Mouse (Mus musculus) intestine, embryonic 15.5 days (tissue): ENCODE measurements around the gene B4galnt2. TPM values are rescaled to one million over a fixed set of nuclear protein-coding genes. Genes with fewer than 3 reads are reported as not detected.
A peak's percentile ranks its signal among the peaks of the same experiment; 100 is the strongest.

Source experiments
- ATAC-seq: fragments of 200-750 bp; cut with Nextera tagmentation; 2 replicates; pipeline ENCODE4 v1.8.0; 2017; ENCODE audit warnings: moderate TSS enrichment, moderate library complexity
- H3K27ac ChIP-seq: fragments of 300-500 bp; sonication (generic); 2 replicates; pipeline ENCODE4 v1.5.1; 2015; ENCODE audit warnings: mild to moderate bottlenecking, inconsistent platforms
- H3K27me3 ChIP-seq: fragments of 300-500 bp; sonication (generic); replicated peaks from 2 replicates; pipeline ENCODE4 v1.6.1; 2015; ENCODE audit warnings: inconsistent platforms
- H3K36me3 ChIP-seq: fragments of 300-500 bp; sonication (generic); 2 replicates; pipeline ENCODE4 v1.6.1; 2015; ENCODE audit warnings: inconsistent platforms
- H3K4me1 ChIP-seq: fragments of 300-500 bp; sonication (generic); replicated peaks from 2 replicates; pipeline ENCODE4 v1.6.1; 2015; ENCODE audit warnings: inconsistent platforms
- H3K4me2 ChIP-seq: fragments of 300-500 bp; sonication (generic); replicated peaks from 2 replicates; pipeline ENCODE4 v1.6.1; 2015; ENCODE audit warnings: mild to moderate bottlenecking, inconsistent platforms
- H3K4me3 ChIP-seq: fragments of 300-500 bp; sonication (generic); replicated peaks from 2 replicates; pipeline ENCODE4 v1.5.1; 2015; ENCODE audit warnings: inconsistent platforms
- H3K9ac ChIP-seq: fragments of 300-500 bp; sonication (generic); 2 replicates; pipeline ENCODE4 v1.6.1; 2015; ENCODE audit warnings: inconsistent platforms
- H3K9me3 ChIP-seq: fragments of 300-500 bp; sonication (generic); 2 replicates; pipeline ENCODE4 v1.6.1; 2016; ENCODE audit warnings: inconsistent platforms
- WGBS: fragments of 180-500 bp; shearing (Covaris S2); methylation state at CpG from one replicate; pipeline ENCODE4 v1.1.7; 2015; 5-methylcytosine and 5-hydroxymethylcytosine counted together
- polyA plus RNA-seq: library from polyadenylated mRNA; unstranded; fragments of >200 nt; fragmentation: Nextera tagmentation; extraction: Ambion mirVana; gene quantifications from 2 replicates; pipeline ENCODE4 v1.2.1, GENCODE M21; 2015

The B4galnt2 gene
- polyA plus RNA-seq, 1 experiment from 2014 or later, result 36.3 TPM

- peaks cover 28% of the 10 kb centered on the region for H3K4me1 ChIP-seq
- no peak overlapping the region for H3K4me3 ChIP-seq
- 0 out of 2 replicates have a peak, but pooled peaks cover 3% of the 10 kb centered on the region for H3K36me3 ChIP-seq
- no peak overlapping the region for H3K9ac ChIP-seq
- H3K27ac ChIP-seq, result no peak overlapping the region
- no peak for ATAC-seq
- peaks cover 66% of the 10 kb centered on the region for H3K27me3 ChIP-seq
- WGBS, result 71% methylated on average over 11 of the region's 11 CpGs
- no peak overlapping the region for H3K4me2 ChIP-seq
- no peaks in the 10 kb centered on the region for H3K9me3 ChIP-seq
Observed at GRCm38 (mm10) chr11:95828181-95828964, 86.3 kb downstream of the B4galnt2 start.

GRCm38 (mm10) chr11:95827464-95828085, 87.1 kb downstream of the B4galnt2 start:
- peaks cover 58% of the 10 kb centered on the region for H3K27me3 ChIP-seq
- no peak for ATAC-seq
- H3K9ac ChIP-seq, result no peak overlapping the region
- no peaks in the 10 kb centered on the region for H3K9me3 ChIP-seq
- H3K4me3 ChIP-seq, result no peak overlapping the region
- H3K4me1 ChIP-seq, result peaks cover 28% of the 10 kb centered on the region
- no peaks in the 10 kb centered on the region for H3K36me3 ChIP-seq
- H3K27ac ChIP-seq, result no peak overlapping the region
- peak overlapping the region; percentile 17 for H3K4me2 ChIP-seq
- 21% methylated on average over 3 of the region's 3 CpGs for WGBS

DNA sequence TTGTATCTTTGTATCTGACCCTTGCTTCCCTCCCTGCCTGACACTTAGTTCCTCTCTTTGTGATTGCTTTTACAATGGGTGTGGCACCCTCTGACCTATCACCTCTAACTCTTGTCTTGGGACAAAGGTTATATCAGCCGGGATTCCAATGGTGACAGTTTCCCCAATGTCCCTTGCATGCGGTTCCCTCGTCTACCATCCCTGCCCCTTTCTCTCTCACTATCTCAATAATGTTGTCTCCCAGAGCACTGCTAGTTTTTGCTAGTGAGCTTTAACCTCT, 87.6 kb downstream of the B4galnt2 start:
- 24% methylated on average over 3 of the region's 3 CpGs for WGBS
- H3K9me3 ChIP-seq, result no peaks in the 10 kb centered on the region
- no peak overlapping the region for H3K27ac ChIP-seq
- H3K4me2 ChIP-seq, result peak overlapping the region; percentile 17; the same call in 1 of the 2 replicates
- no peak for ATAC-seq
- H3K36me3 ChIP-seq, result no peaks in the 10 kb centered on the region
- H3K27me3 ChIP-seq, result peaks cover 54% of the 10 kb centered on the region
- H3K4me3 ChIP-seq, result no peak overlapping the region
- H3K9ac ChIP-seq, result no peak overlapping the region
- peaks cover 28% of the 10 kb centered on the region for H3K4me1 ChIP-seq

GRCm38 (mm10) chr11:95826317-95827167, 88.1 kb downstream of the B4galnt2 start:
- peaks cover 28% of the 10 kb centered on the region for H3K4me1 ChIP-seq
- no peak overlapping the region for H3K27ac ChIP-seq
- no peak overlapping the region for H3K9ac ChIP-seq
- H3K4me2 ChIP-seq, result peak overlapping the region; percentile 17; the same call in 1 of the 2 replicates
- ATAC-seq, result no peak
- no peaks in the 10 kb centered on the region for H3K36me3 ChIP-seq
- H3K27me3 ChIP-seq, result peaks cover 50% of the 10 kb centered on the region
- H3K9me3 ChIP-seq, result no peaks in the 10 kb centered on the region
- 51% methylated on average over 6 of the region's 6 CpGs for WGBS
- H3K4me3 ChIP-seq, result no peak overlapping the region

- H3K27ac ChIP-seq, result no peak overlapping the region
- H3K27me3 ChIP-seq, result peaks cover 41% of the 10 kb centered on the region
- peaks cover 19% of the 10 kb centered on the region for H3K4me1 ChIP-seq
- no peak for ATAC-seq
- no peak overlapping the region for H3K4me2 ChIP-seq
- WGBS, result 61% methylated on average over 3 of the region's 3 CpGs
- H3K9me3 ChIP-seq, result no peaks in the 10 kb centered on the region
- H3K4me3 ChIP-seq, result no peak overlapping the region
- H3K9ac ChIP-seq, result no peak overlapping the region
- no peaks in the 10 kb centered on the region for H3K36me3 ChIP-seq
Observed at GRCm38 (mm10) chr11:95825625-95826024, 89.1 kb downstream of the B4galnt2 start.

GRCm38 (mm10) chr11:95824877-95825243, 89.8 kb downstream of the B4galnt2 start:
- peak; percentile 15 for ATAC-seq
- 2% methylated on average over 11 of the region's 11 CpGs for WGBS

DNA sequence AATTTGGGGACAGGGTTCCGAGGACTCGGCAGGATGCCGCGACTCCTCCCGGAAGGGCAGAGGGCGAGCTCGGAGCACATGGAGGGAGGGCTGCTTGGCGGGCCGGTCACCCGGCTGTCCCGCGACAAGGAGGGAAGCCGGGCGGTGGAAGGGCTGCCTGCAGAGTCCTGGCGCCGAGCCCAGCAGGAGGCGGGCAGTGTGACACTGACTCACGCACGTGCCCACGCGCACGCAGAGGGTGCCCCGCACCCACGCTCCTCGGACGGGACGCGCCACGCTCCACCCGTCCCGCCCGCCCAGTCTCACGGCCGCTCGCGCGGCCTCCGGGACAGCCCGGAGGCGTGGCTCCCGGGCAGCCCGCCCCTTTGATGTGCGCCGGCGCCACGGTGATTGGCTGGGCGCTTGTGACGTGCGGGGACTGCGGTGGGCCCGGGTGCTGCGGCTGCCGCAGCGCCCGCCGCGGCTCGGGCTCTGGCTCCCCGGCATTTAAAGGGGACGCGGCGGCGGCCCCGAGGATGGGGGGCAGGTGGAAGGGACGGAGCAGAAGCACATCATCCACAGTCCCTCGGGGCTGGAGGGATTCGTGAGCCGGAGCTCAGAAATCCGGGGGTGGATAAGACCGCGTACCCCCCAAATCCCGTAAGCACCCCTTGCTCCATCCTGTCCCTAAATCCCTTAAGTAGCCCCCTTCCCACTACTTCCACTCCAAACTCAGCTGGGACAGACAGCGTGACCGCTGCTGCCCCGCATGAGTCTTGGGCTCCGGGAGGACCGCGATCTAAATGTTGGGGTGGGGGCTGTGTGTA, 90.4 kb downstream of the B4galnt2 start, which contains the start of gene Phospho1:
Gene Phospho1 (plus strand): TSS at position 429 of the 806 bp plus-strand sequence.
- WGBS, result under 1% methylated on average over 78 of the region's 78 CpGs
- H3K9ac ChIP-seq, result peak within 1 kb of the TSS; percentile 78
- no peaks in the 10 kb centered on the region for H3K36me3 ChIP-seq
- no peaks in the 10 kb centered on the region for H3K9me3 ChIP-seq
- peaks cover 28% of the 10 kb centered on the region for H3K27me3 ChIP-seq
- ATAC-seq, result peak; percentile 98
- H3K4me3 ChIP-seq, result peak within 1 kb of the TSS; percentile 71
- peaks cover 12% of the 10 kb centered on the region for H3K4me1 ChIP-seq
- peak within 1 kb of the TSS; percentile 95 for H3K4me2 ChIP-seq
- H3K27ac ChIP-seq, result 0 out of 2 replicates have a peak within 1 kb of the TSS, but pooled peaks have one; percentile 2

More at GRCm38 (mm10) chr11:95824877-95825243, 89.8 kb downstream of the B4galnt2 start:
- peaks cover 33% of the 10 kb centered on the region for H3K27me3 ChIP-seq
- H3K4me1 ChIP-seq, result peaks cover 12% of the 10 kb centered on the region
- H3K36me3 ChIP-seq, result no peaks in the 10 kb centered on the region
- peak overlapping the region; percentile 78 for H3K9ac ChIP-seq
- no peaks in the 10 kb centered on the region for H3K9me3 ChIP-seq
- no peak overlapping the region for H3K27ac ChIP-seq
- peak overlapping the region; percentile 71 for H3K4me3 ChIP-seq
- peak overlapping the region; percentile 95 for H3K4me2 ChIP-seq

DNA sequence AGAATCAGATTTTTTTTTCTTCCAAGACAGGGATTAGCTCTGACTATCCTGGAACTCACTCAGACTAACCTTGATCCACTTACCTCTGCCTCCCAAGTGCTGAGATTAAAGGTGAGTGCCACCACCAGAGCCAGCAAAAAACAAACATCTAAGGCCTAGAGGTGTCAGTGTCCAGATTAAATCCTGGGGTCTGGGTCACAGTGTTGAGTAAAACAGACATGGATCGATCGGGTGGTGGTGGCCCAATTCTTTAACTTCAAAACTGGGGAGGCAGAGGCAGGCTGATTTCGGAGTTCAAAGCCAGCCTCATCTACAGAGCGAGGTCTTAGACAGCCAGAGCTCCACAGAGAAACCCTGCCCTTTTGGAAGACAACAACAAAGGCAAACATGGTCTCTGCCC, 92.3 kb downstream of the B4galnt2 start:
- 95% methylated on average over 4 of the region's 4 CpGs for WGBS
- no peak overlapping the region for H3K4me3 ChIP-seq

DNA sequence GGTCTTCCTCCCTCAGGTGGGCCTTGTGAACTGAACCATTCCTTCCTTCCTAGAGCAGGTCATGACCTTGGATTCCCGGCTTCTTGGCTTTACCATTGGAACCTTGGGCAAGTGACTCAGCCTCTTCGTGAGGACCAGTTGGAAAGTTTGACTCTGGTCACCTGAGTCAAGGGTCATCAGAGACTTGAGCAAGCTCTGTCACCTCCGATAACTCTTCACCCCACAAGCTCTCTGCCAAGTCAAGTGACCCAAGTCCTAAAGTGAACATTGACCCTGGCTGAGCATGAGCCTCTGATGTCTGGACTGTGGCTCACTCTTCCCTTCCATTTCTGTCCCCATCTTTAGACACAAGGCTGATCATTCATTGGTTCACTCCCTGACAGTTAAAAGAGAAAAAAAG, 93.2 kb downstream of the B4galnt2 start:
- H3K4me3 ChIP-seq, result no peak overlapping the region
- no peak overlapping the region for H3K27ac ChIP-seq
- H3K36me3 ChIP-seq, result no peaks in the 10 kb centered on the region
- H3K4me2 ChIP-seq, result no peak overlapping the region
- H3K4me1 ChIP-seq, result peaks cover 6% of the 10 kb centered on the region
- peaks cover 7% of the 10 kb centered on the region for H3K27me3 ChIP-seq
- 86% methylated on average over 3 of the region's 3 CpGs for WGBS
- no peak for ATAC-seq
- no peak overlapping the region for H3K9ac ChIP-seq
- no peaks in the 10 kb centered on the region for H3K9me3 ChIP-seq

More for the DNA sequence above, 92.3 kb downstream of the B4galnt2 start:
- Histone ChIP-seq H3K9ac (no peak overlapping the region), H3K36me3 (no peaks in the 10 kb centered on the region), H3K27me3 (peaks cover 12% of the 10 kb centered on the region), H3K27ac (no peak overlapping the region), H3K9me3 (no peaks in the 10 kb centered on the region), H3K4me2 (no peak overlapping the region), H3K4me1 (peaks cover 12% of the 10 kb centered on the region)
- no peak for ATAC-seq

GRCm38 (mm10) chr11:95819138-95819537, 95.6 kb downstream of the B4galnt2 start:
- Histone ChIP-seq H3K4me1 (no peaks in the 10 kb centered on the region; the same call in 1 of the 2 replicates), H3K4me3 (no peak overlapping the region), H3K9me3 (no peaks in the 10 kb centered on the region), H3K4me2 (no peak overlapping the region), H3K36me3 (no peaks in the 10 kb centered on the region), H3K27ac (no peak overlapping the region), H3K27me3 (no peaks in the 10 kb centered on the region), H3K9ac (no peak overlapping the region)
- ATAC-seq, result no peak
- 85% methylated on average over 8 of the region's 8 CpGs for WGBS
